Comparison of ENCODE assay signal across 11 mouse cellular contexts in the genomic region with DNA sequence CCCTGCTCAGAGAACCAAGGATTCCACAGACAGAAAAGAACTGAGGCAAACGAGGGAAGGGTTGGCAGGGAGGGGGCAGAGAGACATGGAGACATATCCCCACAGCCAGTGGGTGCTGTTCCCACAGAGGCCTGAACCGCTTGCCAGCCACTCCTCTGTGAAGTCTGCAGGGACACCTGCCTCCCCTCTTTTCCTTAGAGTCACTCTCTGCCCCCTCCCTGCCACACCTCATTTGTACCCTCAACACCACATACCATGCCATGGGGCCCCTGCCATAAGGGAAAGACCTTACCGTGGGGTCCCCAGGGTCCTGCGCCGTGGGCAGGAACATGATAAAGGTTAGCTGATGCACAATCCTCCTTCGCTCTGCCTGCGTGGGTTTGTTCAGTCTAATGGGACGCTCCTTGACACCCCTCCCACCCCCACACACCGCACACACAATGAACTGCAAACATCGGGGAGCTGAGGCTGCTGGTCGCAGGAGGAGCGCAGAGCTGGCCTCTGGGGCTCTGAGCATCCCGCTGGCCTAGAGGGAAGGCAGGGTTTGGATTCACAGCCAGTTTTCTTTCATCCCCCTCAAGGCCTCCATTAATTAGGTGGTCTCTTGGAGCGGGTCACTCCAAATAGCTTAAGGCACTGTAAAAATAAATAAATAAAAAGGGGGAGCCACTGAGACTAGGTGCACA. TPM values are rescaled to one million over a fixed set of nuclear protein-coding genes. Genes with fewer than 3 reads are reported as not detected.
DNase-seq lines count a peak whose midpoint lies in the region; ATAC-seq and TF ChIP-seq lines count a peak whose summit lies in the region.
"Had no signal": no experiment of that assay in that cellular context is flagged by ENCODE, and none has a peak within 500 bp of the region (broad histone marks: within the 10 kb centered on the region; RNA-seq: fewer than 3 reads in every experiment).

No protein-coding gene starts in this region.

- peak overlapping the region; percentile 91 for H3K4me2 ChIP-seq in limb, embryonic 14.5 days (replicated peaks; ENCODE audit: low read depth, low read length, severe bottlenecking)

- no peak for TF ChIP-seq POLR2A in limb, embryonic 14.5 days (IDR thresholded peaks at IDR 0.05; ENCODE audit: borderline replicate concordance, extremely low read depth, insufficient read depth, insufficient read length)

- peak overlapping the region; percentile 38 for H3K27ac ChIP-seq in gastrocnemius, adult 2 months
- H3K27ac ChIP-seq in limb, embryonic 14.5 days (replicated peaks; ENCODE audit: low read depth, low read length) = peak overlapping the region; percentile 10

- H3K9ac ChIP-seq in limb, embryonic 14.5 days (ENCODE audit: low read depth, low read length, severe bottlenecking) = peak overlapping the region; percentile 86

- WGBS in limb, embryonic 14.5 days = 25% methylated on average over 14 of the region's 14 CpGs

- H3K9me3 ChIP-seq in limb, embryonic 14.5 days (ENCODE audit: control insufficient read depth, low read length) = no peaks in the 10 kb centered on the region

- DNase-seq in gastrocnemius, adult 2 months = no peak
- no peak for DNase-seq in gastrocnemius, adult 18-20 months (ENCODE audit: low spot score)
- DNase-seq in right cerebral cortex, postnatal 4 days = peak; percentile 25
- DNase-seq in right cerebral cortex, adult 2 months (ENCODE audit: low spot score in 2 of 2) = no peak
- DNase-seq in limb, embryonic 14.5 days (ENCODE audit: low spot score) = no peak
- DNase-seq in urinary bladder, adult 18-20 months (ENCODE audit: low spot score in 2 of 2) = no peak
- no peak for DNase-seq in thymus, postnatal 4 days
- no peak for DNase-seq in spleen, postnatal 4 days (ENCODE audit: low spot score in 2 of 2)

- no peaks in the 10 kb centered on the region for H3K27me3 ChIP-seq in limb, embryonic 14.5 days (ENCODE audit: control insufficient read depth, insufficient read depth, low read length)

- no peak for ATAC-seq in limb, embryonic 14.5 days (ENCODE audit: low FRiP score, low read depth)
- ATAC-seq: CD4-positive, CD25-positive, alpha-beta regulatory T cell, adult 4 months had no signal

- no peak overlapping the region for H3K4me3 ChIP-seq in gastrocnemius, adult 2 months
- H3K4me3 ChIP-seq in limb, embryonic 14.5 days (replicated peaks; ENCODE audit: low read length) = peak overlapping the region; percentile 66; the same call in 1 of the 2 replicates

- peaks cover 33% of the 10 kb centered on the region for H3K4me1 ChIP-seq in limb, embryonic 14.5 days (ENCODE audit: control insufficient read depth, insufficient read depth, low read length)

- H3K36me3 ChIP-seq in limb, embryonic 14.5 days (ENCODE audit: control insufficient read depth, insufficient read depth, low read length) = no peaks in the 10 kb centered on the region

- TF ChIP-seq CTCF in gastrocnemius, adult 2 months (IDR thresholded peaks at IDR 0.05) = no peak

- intact Hi-C loops in gastrocnemius, adult 2 months (cut with DNase I) = loop anchor here (2.0 kb wide), 1 partner anchor 45 kb away; no protein-coding TSS in a partner anchor

RNA-seq across cellular contexts. Expression of a gene that starts 18.1 kb away (rescaled TPM):
- 100 to 1,000 TPM; 172 to 203 TPM for total RNA-seq in gastrocnemius, adult 2 months (2021)
- 100 to 1,000 TPM; 199 to 207 TPM for total RNA-seq in gastrocnemius, adult 18-20 months (2021)
- polyA plus RNA-seq in limb, embryonic 14.5 days (2012; rRNA removed) = 91.5 and 93.6 TPM in 2 replicates
- polyA plus RNA-seq in limb, embryonic 14.5 days (2014; fragmentation: Nextera tagmentation; extraction: Ambion mirVana) = 52.7 and 59.6 TPM in 2 replicates

RNA-seq across cellular contexts. Expression of a gene that starts 19.6 kb away (rescaled TPM):
- 10 to 100 TPM in 1 of 2 experiments, 1 to 10 TPM in 1; 6.4 to 10.1 TPM for total RNA-seq in gastrocnemius, adult 2 months (2021)
- total RNA-seq in gastrocnemius, adult 18-20 months (2021) = 10 to 100 TPM in 1 of 2 experiments, 1 to 10 TPM in 1; 8.9 to 10.3 TPM
- polyA plus RNA-seq in limb, embryonic 14.5 days (2012; rRNA removed) = 56.2 and 57.0 TPM in 2 replicates
- 21.3 and 23.1 TPM in 2 replicates for polyA plus RNA-seq in limb, embryonic 14.5 days (2014; fragmentation: Nextera tagmentation; extraction: Ambion mirVana)

RNA-seq across cellular contexts. Expression of a gene that starts 28.9 kb away (rescaled TPM):
- total RNA-seq in gastrocnemius, adult 2 months (2021) = 100 to 1,000 TPM; 105 to 117 TPM
- total RNA-seq in gastrocnemius, adult 18-20 months (2021) = 100 to 1,000 TPM; 108 to 112 TPM
- polyA plus RNA-seq in limb, embryonic 14.5 days (2012; rRNA removed) = 81.0 and 82.5 TPM in 2 replicates
- 94.3 TPM in 2 replicates for polyA plus RNA-seq in limb, embryonic 14.5 days (2014; fragmentation: Nextera tagmentation; extraction: Ambion mirVana)

RNA-seq across cellular contexts. Expression of a gene that starts 49.5 kb away (rescaled TPM):
- total RNA-seq in gastrocnemius, adult 2 months (2021) = not detected
- not detected for total RNA-seq in gastrocnemius, adult 18-20 months (2021)
- polyA plus RNA-seq in limb, embryonic 14.5 days (2012; rRNA removed) = 0.35 and 0.51 TPM in 2 replicates
- 0.12 and 0.17 TPM in 2 replicates for polyA plus RNA-seq in limb, embryonic 14.5 days (2014; fragmentation: Nextera tagmentation; extraction: Ambion mirVana)
- total RNA-seq: adrenal gland, adult 18-20 months; liver, adult 2 months had no signal
- polyA plus RNA-seq: CD4-positive, CD25-positive, alpha-beta regulatory T cell, adult 4 months; liver, adult 2 months had no signal
